Comparison of ENCODE assay signal across 12 mouse cellular contexts in the genomic region with DNA sequence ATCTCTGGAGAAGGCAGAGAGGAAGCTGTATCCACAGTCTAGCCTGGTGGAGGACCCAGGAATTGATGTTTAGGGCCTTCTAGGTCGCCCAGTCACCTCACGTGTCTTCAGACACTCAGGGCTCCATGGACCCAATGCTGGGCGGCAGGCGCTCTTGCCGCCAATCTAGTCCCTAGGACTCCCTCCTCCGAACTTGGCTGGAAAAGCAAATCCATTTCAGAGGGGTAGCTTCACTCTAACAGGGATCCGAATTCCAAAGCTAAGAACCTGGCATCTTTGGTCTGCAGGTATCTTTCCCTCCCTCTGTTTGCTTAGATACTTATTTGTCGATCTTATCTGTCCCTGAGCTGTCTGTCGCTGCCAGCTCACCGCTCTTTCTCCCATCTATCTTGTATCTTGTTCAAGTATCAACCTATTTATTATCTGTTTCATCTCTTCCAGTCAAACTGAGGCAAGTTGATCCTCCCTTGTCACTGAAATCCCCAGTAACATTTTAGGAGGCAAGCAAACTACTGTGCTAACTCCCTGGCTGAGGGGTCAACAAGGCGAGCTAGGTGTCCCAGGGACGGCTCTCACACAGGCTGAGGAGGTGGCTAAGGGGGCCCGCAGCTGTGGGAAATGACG. TPM values are rescaled to one million over a fixed set of nuclear protein-coding genes. Genes with fewer than 3 reads are reported as not detected.
DNase-seq lines count a peak whose midpoint lies in the region; ATAC-seq and TF ChIP-seq lines count a peak whose summit lies in the region.
"Had no signal": no experiment of that assay in that cellular context is flagged by ENCODE, and none has a peak within 500 bp of the region (broad histone marks: within the 10 kb centered on the region; RNA-seq: fewer than 3 reads in every experiment).

No protein-coding gene starts in this region.

- peaks cover 79% of the 10 kb centered on the region for H3K4me1 ChIP-seq in E14TG2a.4 (replicated peaks; ENCODE audit: low read depth, low read length)
- peaks cover 86% of the 10 kb centered on the region for H3K4me1 ChIP-seq in hindbrain, embryonic 10.5 days (replicated peaks)
- peaks cover 60% of the 10 kb centered on the region for H3K4me1 ChIP-seq in midbrain, embryonic 12.5 days
- peaks cover 9% of the 10 kb centered on the region; the same call in 1 of the 2 replicates for H3K4me1 ChIP-seq in liver, embryonic 11.5 days (replicated peaks; ENCODE audit: control insufficient read depth, insufficient read depth, low read length)

- no peak for ATAC-seq in midbrain, embryonic 12.5 days (ENCODE audit: low FRiP score, low read depth)
- no peak for ATAC-seq in liver, embryonic 11.5 days (replicated peaks; ENCODE audit: low FRiP score)

- H3K9me3 ChIP-seq in E14TG2a.4 (ENCODE audit: low read length) = no peaks in the 10 kb centered on the region
- H3K9me3 ChIP-seq in hindbrain, embryonic 10.5 days = no peaks in the 10 kb centered on the region
- no peaks in the 10 kb centered on the region for H3K9me3 ChIP-seq in midbrain, embryonic 12.5 days
- no peaks in the 10 kb centered on the region for H3K9me3 ChIP-seq in liver, embryonic 11.5 days (ENCODE audit: control insufficient read depth, low read length)

- TF ChIP-seq CTCF in E14TG2a.4 (conservative IDR thresholded peaks at IDR 0.05; ENCODE audit: low read length) = no peak

- no peaks in the 10 kb centered on the region for H3K36me3 ChIP-seq in E14TG2a.4 (ENCODE audit: insufficient read depth, low read length)
- no peaks in the 10 kb centered on the region for H3K36me3 ChIP-seq in hindbrain, embryonic 10.5 days
- no peaks in the 10 kb centered on the region for H3K36me3 ChIP-seq in midbrain, embryonic 12.5 days
- H3K36me3 ChIP-seq in liver, embryonic 11.5 days (ENCODE audit: control insufficient read depth, insufficient read depth, low read length) = no peaks in the 10 kb centered on the region

- peak; percentile 28 for DNase-seq in ES-CJ7 (ENCODE audit: low read depth, low spot score)
- DNase-seq in hindbrain, embryonic 10.5 days (ENCODE audit: low spot score) = peak; percentile 43
- DNase-seq in yolk sac, embryonic 10.5 days (ENCODE audit: low spot score) = no peak
- no peak for DNase-seq in B cell, adult 2 months
- DNase-seq in liver, embryonic 11.5 days (ENCODE audit: low spot score) = no peak
- DNase-seq in cerebellum, adult 8-10 months = no peak
- DNase-seq: adrenal gland, postnatal 10 days; cerebellum, adult 9-10 months; heart, postnatal 10 days; left cerebral cortex, postnatal 4 days had no signal

- WGBS in hindbrain, embryonic 10.5 days = 1% methylated on average over 14 of the region's 14 CpGs
- under 1% methylated on average over 14 of the region's 14 CpGs for WGBS in midbrain, embryonic 12.5 days
- WGBS in liver, embryonic 11.5 days = 3% methylated on average over 14 of the region's 14 CpGs

- no peak overlapping the region for H3K27ac ChIP-seq in hindbrain, embryonic 10.5 days
- no peak overlapping the region for H3K27ac ChIP-seq in midbrain, embryonic 12.5 days (replicated peaks)
- H3K27ac ChIP-seq in liver, embryonic 11.5 days (ENCODE audit: low read depth, low read length) = no peak overlapping the region

- H3K27me3 ChIP-seq in E14TG2a.4 (ENCODE audit: insufficient read depth, low read length) = peaks cover 98% of the 10 kb centered on the region
- H3K27me3 ChIP-seq in hindbrain, embryonic 10.5 days (ENCODE audit: insufficient read depth, poor library complexity, severe bottlenecking) = peaks cover 100% of the 10 kb centered on the region
- peaks cover 100% of the 10 kb centered on the region for H3K27me3 ChIP-seq in midbrain, embryonic 12.5 days
- peaks cover 100% of the 10 kb centered on the region for H3K27me3 ChIP-seq in liver, embryonic 11.5 days (replicated peaks; ENCODE audit: control insufficient read depth, insufficient read depth, low read length)

- no peak overlapping the region; the same call in 1 of the 2 replicates for H3K4me2 ChIP-seq in midbrain, embryonic 12.5 days (replicated peaks)
- H3K4me2 ChIP-seq in liver, embryonic 11.5 days = no peak overlapping the region

- H3K9ac ChIP-seq in midbrain, embryonic 12.5 days (replicated peaks) = no peak overlapping the region
- no peak overlapping the region for H3K9ac ChIP-seq in liver, embryonic 11.5 days (ENCODE audit: low read depth, low read length)

- H3K4me3 ChIP-seq in E14TG2a.4 (replicated peaks; ENCODE audit: low read length) = peak overlapping the region; percentile 73
- peak overlapping the region; percentile 58 for H3K4me3 ChIP-seq in hindbrain, embryonic 10.5 days
- peak overlapping the region; percentile 12 for H3K4me3 ChIP-seq in midbrain, embryonic 12.5 days
- no peak overlapping the region for H3K4me3 ChIP-seq in liver, embryonic 11.5 days (ENCODE audit: low read depth, low read length)

RNA-seq across cellular contexts. Expression of a gene that starts 0.9 kb away (rescaled TPM):
- polyA plus RNA-seq in hindbrain, embryonic 10.5 days (2016; fragmentation: Nextera tagmentation; extraction: Ambion mirVana) = 0.68 and 6.8 TPM in 2 replicates
- 0.19 and 0.26 TPM in 2 replicates for polyA plus RNA-seq in midbrain, embryonic 12.5 days (2016; fragmentation: Nextera tagmentation; extraction: Ambion mirVana)
- not detected in 2 replicates for polyA plus RNA-seq in liver, embryonic 11.5 days (2014; fragmentation: Nextera tagmentation; extraction: Ambion mirVana)

Comparison
In these comparisons a context has a peak if more than half of its experiments do, and no peak if none do; other contexts are left out.
1. DNase-seq: peak in ES-CJ7 (single experiment) and hindbrain, embryonic 10.5 days (single experiment); none in yolk sac, embryonic 10.5 days (single experiment), B cell, adult 2 months (0 of 2), liver, embryonic 11.5 days (single experiment) and cerebellum, adult 8-10 months (single experiment).